Mouse (Mus musculus) MEL (cell line): ENCODE measurements at regions not wholly inside any gene's neighbourhood (a gene's known extent, or its start where the extent isn't known, plus 50 kb on each side); places are given as distances from the start of the nearest gene placed in this dataset.

ENCODE experiments used
- DNase-seq: peaks from one replicate; pipeline ENCODE4 v3.0.0; 2011; ENCODE audit warnings: low read depth, low spot score
- H3K27ac ChIP-seq: 2 replicates; pipeline ENCODE4 v1.5.1; 2012; ENCODE audit warnings: low read depth, mild to moderate bottlenecking, control low read depth, low read length, moderate library complexity; ENCODE audit not compliant: control insufficient read depth
- H3K27me3 ChIP-seq, 2 experiments: fragments of 150-350 bp in 1 of 2; sonication (generic) in 1 of 2; 2 replicates each; pipeline ENCODE4 v1.6.1; 2012; ENCODE audit warnings: low read length in 2 of 2, mild to moderate bottlenecking in 2 of 2, improper control_type of control experiment in 1 of 2, moderate library complexity in 1 of 2; ENCODE audit not compliant: insufficient read depth in 2 of 2, control insufficient read depth in 1 of 2
- H3K36me3 ChIP-seq, 2 experiments: 2 replicates each; pipeline ENCODE4 v1.6.1; 2012 to 2014; ENCODE audit warnings: low read length in 2 of 2, improper control_type of control experiment in 1 of 2, inconsistent platforms in 1 of 2, mild to moderate bottlenecking in 1 of 2; ENCODE audit not compliant: insufficient read depth in 2 of 2, control insufficient read depth in 1 of 2
- H3K4me1 ChIP-seq, 2 experiments: fragments of 150-350 bp in 1 of 2; sonication (generic) in 1 of 2; 2 replicates each; pipeline ENCODE4 v1.6.1; 2012; ENCODE audit warnings: low read length in 2 of 2, improper control_type of control experiment in 1 of 2, mild to moderate bottlenecking in 1 of 2; ENCODE audit not compliant: insufficient read depth in 2 of 2, control insufficient read depth in 1 of 2
- H3K4me3 ChIP-seq, 2 experiments: fragments of 150-350 bp in 1 of 2; sonication (generic) in 1 of 2; 2 replicates each; pipeline ENCODE4 v1.5.1; 2012; ENCODE audit warnings: low read depth in 2 of 2, low read length in 2 of 2, mild to moderate bottlenecking in 2 of 2, moderate library complexity in 2 of 2, control low read depth in 1 of 2, improper control_type of control experiment in 1 of 2; ENCODE audit not compliant: control insufficient read depth in 1 of 2, insufficient read depth in 1 of 2
- H3K79me2 ChIP-seq: 2 replicates; pipeline ENCODE4 v1.6.1; 2012; ENCODE audit warnings: mild to moderate bottlenecking, low read length, moderate library complexity; ENCODE audit not compliant: control insufficient read depth, poor library complexity, insufficient read depth
- H3K9ac ChIP-seq: 2 replicates; pipeline ENCODE4 v1.6.1; 2012; ENCODE audit warnings: low read depth, mild to moderate bottlenecking, control low read depth, low read length, moderate library complexity; ENCODE audit not compliant: control insufficient read depth, poor library complexity, severe bottlenecking
- H3K9me3 ChIP-seq: fragments of 150-350 bp; sonication (generic); replicated peaks from 2 replicates; pipeline ENCODE4 v1.6.1; 2012; ENCODE audit warnings: mild to moderate bottlenecking, low read length, improper control_type of control experiment, moderate library complexity; ENCODE audit not compliant: insufficient read depth
- BHLHE40 ChIP-seq: IDR thresholded peaks from 2 replicates; pipeline ENCODE4 v1.6.1; 2012; ENCODE audit warnings: low read depth, mild to moderate bottlenecking, inconsistent platforms, low read length, improper control_type of control experiment, borderline replicate concordance
- CHD1 ChIP-seq: IDR thresholded peaks from 2 replicates; pipeline ENCODE4 v1.6.1; 2012; ENCODE audit warnings: low read depth, mild to moderate bottlenecking, inconsistent platforms, low read length, improper control_type of control experiment
- CHD2 ChIP-seq: IDR thresholded peaks from 2 replicates; pipeline ENCODE4 v1.6.1; 2011; ENCODE audit warnings: low read length, improper control_type of control experiment
- CTCF ChIP-seq, 3 experiments: IDR thresholded peaks in 2 of 3; conservative IDR thresholded peaks in 1 of 3; 2 replicates each; pipeline ENCODE4 v1.5.1; 2011 to 2012; ENCODE audit warnings: low read length in 3 of 3, low read depth in 2 of 3, mild to moderate bottlenecking in 2 of 3, improper control_type of control experiment in 1 of 3, inconsistent platforms in 1 of 3, mixed read lengths in 1 of 3, moderate library complexity in 1 of 3; ENCODE audit not compliant: control insufficient read depth in 1 of 3, insufficient read depth in 1 of 3, poor library complexity in 1 of 3, severe bottlenecking in 1 of 3
- ELF1 ChIP-seq: IDR thresholded peaks from 2 replicates; pipeline ENCODE4 v1.6.1; 2014; ENCODE audit warnings: low read depth, mild to moderate bottlenecking, inconsistent platforms, low read length, improper control_type of control experiment, moderate library complexity
- EP300 ChIP-seq, 2 experiments: IDR thresholded peaks; 2 replicates each; pipeline ENCODE4 v1.6.1; 2011; ENCODE audit warnings: improper control_type of control experiment in 2 of 2, low read length in 2 of 2, low read depth in 1 of 2, mild to moderate bottlenecking in 1 of 2
- ETS1 ChIP-seq: IDR thresholded peaks from 2 replicates; pipeline ENCODE4 v1.6.1; 2012; ENCODE audit warnings: low read depth, mild to moderate bottlenecking, inconsistent platforms, low read length, improper control_type of control experiment, moderate library complexity
- GABPA ChIP-seq: IDR thresholded peaks from 2 replicates; pipeline ENCODE4 v1.6.1; 2012; ENCODE audit warnings: low read depth, mild to moderate bottlenecking, inconsistent platforms, low read length, improper control_type of control experiment, moderate library complexity
- HCFC1 ChIP-seq: IDR thresholded peaks from 2 replicates; pipeline ENCODE4 v1.6.1; 2012; ENCODE audit warnings: low read depth, mild to moderate bottlenecking, inconsistent platforms, low read length, improper control_type of control experiment, moderate library complexity
- KAT2A ChIP-seq: conservative IDR thresholded peaks from 2 replicates; pipeline ENCODE4 v1.6.1; 2012; ENCODE audit warnings: low read depth, low read length, improper control_type of control experiment, inconsistent platforms
- MAFK ChIP-seq: IDR thresholded peaks from 2 replicates; pipeline ENCODE4 v1.6.1; 2011; ENCODE audit warnings: low read depth, mild to moderate bottlenecking, low read length, improper control_type of control experiment, borderline replicate concordance
- MAX ChIP-seq: IDR thresholded peaks from 2 replicates; pipeline ENCODE4 v1.6.1; 2011; ENCODE audit warnings: low read length, improper control_type of control experiment
- MAZ ChIP-seq: IDR thresholded peaks from 2 replicates; pipeline ENCODE4 v1.6.1; 2012; ENCODE audit warnings: low read depth, mild to moderate bottlenecking, inconsistent platforms, low read length, improper control_type of control experiment
- NELFE ChIP-seq: IDR thresholded peaks from 2 replicates; pipeline ENCODE4 v1.6.1; 2011; ENCODE audit warnings: low read depth, low read length, improper control_type of control experiment
- POLR2AphosphoS5 ChIP-seq: IDR thresholded peaks from 2 replicates; pipeline ENCODE4 v1.6.1; 2012; ENCODE audit warnings: low read depth, borderline replicate concordance, mild to moderate bottlenecking, inconsistent platforms, low read length, moderate library complexity, mixed read lengths
- RCOR1 ChIP-seq: IDR thresholded peaks from 2 replicates; pipeline ENCODE4 v1.6.1; 2012; ENCODE audit warnings: low read depth, mild to moderate bottlenecking, inconsistent platforms, low read length, improper control_type of control experiment
- TAL1 ChIP-seq: IDR thresholded peaks from 2 replicates; pipeline ENCODE4 v1.6.1; 2012; ENCODE audit warnings: mild to moderate bottlenecking, inconsistent platforms, low read length, moderate library complexity, mixed read lengths
- UBTF ChIP-seq: IDR thresholded peaks from 2 replicates; pipeline ENCODE4 v1.6.1; 2012; ENCODE audit warnings: low read depth, mild to moderate bottlenecking, inconsistent platforms, low read length, improper control_type of control experiment, moderate library complexity, borderline replicate concordance; ENCODE audit not compliant: insufficient read depth
- ZMIZ1 ChIP-seq: IDR thresholded peaks from 2 replicates; pipeline ENCODE4 v1.6.1; 2012; ENCODE audit warnings: low read depth, mild to moderate bottlenecking, inconsistent platforms, low read length, improper control_type of control experiment, moderate library complexity
- ZNF384 ChIP-seq: IDR thresholded peaks from 2 replicates; pipeline ENCODE4 v1.6.1; 2012; ENCODE audit warnings: low read depth, mild to moderate bottlenecking, inconsistent platforms, low read length, improper control_type of control experiment

DNA sequence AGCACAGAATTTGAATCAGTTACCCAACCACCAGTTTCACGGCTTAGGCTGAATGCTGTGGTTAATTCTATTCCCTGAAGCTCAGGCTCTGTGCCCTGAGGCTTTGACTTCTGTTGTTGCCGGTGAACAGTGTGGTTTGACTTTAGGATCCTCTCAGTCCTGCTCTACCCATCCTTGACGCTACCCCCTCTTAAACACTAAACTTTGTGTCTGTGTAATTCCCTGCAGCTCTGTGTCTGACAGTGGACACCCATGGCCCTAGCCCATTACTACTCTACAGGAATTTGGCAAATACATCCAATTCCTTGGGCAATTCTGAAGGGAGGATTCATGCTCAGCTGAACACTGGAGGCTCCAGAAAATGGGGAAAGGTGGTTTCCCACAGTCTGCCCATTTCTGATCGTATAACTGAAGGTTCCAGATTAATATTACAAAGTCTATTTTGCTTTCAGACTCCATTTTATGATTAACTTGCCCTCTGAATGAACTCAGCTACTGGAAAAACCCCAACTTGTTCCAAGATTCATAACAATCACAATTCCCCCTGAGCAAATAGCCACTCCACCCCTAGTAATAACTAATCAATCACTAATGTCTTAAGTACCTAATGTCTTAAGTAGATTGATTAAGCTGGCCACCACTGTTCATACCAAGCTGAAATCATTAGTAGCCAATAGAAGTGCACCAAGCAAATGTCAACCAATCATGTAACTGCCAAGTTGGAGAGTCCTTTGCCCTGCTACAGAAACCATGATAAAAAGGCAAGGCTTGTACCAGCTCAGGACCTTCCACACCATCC, 182.6 kb downstream of the Ice1 start:
- no peak for TF ChIP-seq RCOR1
- Histone ChIP-seq H3K36me3 (no peaks in the 10 kb centered on the region), H3K9me3 (no peaks in the 10 kb centered on the region), H3K79me2 (no peaks in the 10 kb centered on the region), H3K27me3 (no peaks in the 10 kb centered on the region; a peak in 1 of 4 replicates), H3K9ac (no peak overlapping the region), H3K4me1 (no peaks in the 10 kb centered on the region), H3K4me3 (no peak overlapping the region), H3K27ac (no peak overlapping the region)
- no peak for DNase-seq

- Histone ChIP-seq H3K9me3 (no peaks in the 10 kb centered on the region), H3K9ac (no peak overlapping the region), H3K4me3 (no peak overlapping the region), H3K79me2 (no peaks in the 10 kb centered on the region), H3K27ac (no peak overlapping the region)
- no peak for DNase-seq
- TF ChIP-seq ETS1 (no peak), MAZ (no peak), EP300 (IDR thresholded peaks at IDR 0.05; ENCODE audit: low read depth in 1 of 2, low read length in 2 of 2) (no peak), MAX (no peak), KAT2A (no peak), NELFE (no peak), POLR2AphosphoS5 (no peak), ZMIZ1 (no peak), TAL1 (no peak), CHD2 (no peak), UBTF (no peak), MAFK (no peak), GABPA (no peak), CHD1 (no peak), ELF1 (no peak), HCFC1 (no peak), CTCF (IDR thresholded peaks at IDR 0.05 in 2 of 3, conservative IDR thresholded peaks at IDR 0.05 in 1 of 3; ENCODE audit: control insufficient read depth in 1 of 3, insufficient read depth in 1 of 3, low read depth in 2 of 3, low read length in 3 of 3, poor library complexity in 1 of 3, severe bottlenecking in 1 of 3) (no peak), ZNF384 (no peak), BHLHE40 (no peak)
- TF ChIP-seq, all 39 proteins: peak for 0
- Histone ChIP-seq H3K36me3 (no peaks in the 10 kb centered on the region), H3K27me3 (no peaks in the 10 kb centered on the region; a peak in 1 of 4 replicates), H3K4me1 (no peaks in the 10 kb centered on the region)
These were observed 179.0 kb downstream of the Ice1 start for GRCm38 (mm10) chr13:70458406-70458805.
